Mouse (Mus musculus) CH12.LX (cell line): ENCODE measurements around the gene Scn4b. TPM values are rescaled to one million over a fixed set of nuclear protein-coding genes. Genes with fewer than 3 reads are reported as not detected.

Experiments used
- DNase-seq: peaks from one replicate; pipeline ENCODE4 v3.0.0-alpha.2; 2013; ENCODE audit errors: extremely low read depth
- H3K27ac ChIP-seq: 2 replicates; pipeline ENCODE4 v1.5.1; 2012; ENCODE audit warnings: low read depth, mild to moderate bottlenecking, control low read depth, moderate library complexity; ENCODE audit not compliant: insufficient read depth
- H3K27me3 ChIP-seq: replicated peaks from 2 replicates; pipeline ENCODE3; 2012; ENCODE audit warnings: inconsistent platforms
- H3K36me3 ChIP-seq, 2 experiments: replicated peaks in 1 of 2; 2 replicates each; pipeline versions ENCODE3 to v1.6.1; 2012; ENCODE audit warnings: inconsistent platforms in 1 of 2, low read length in 1 of 2, mild to moderate bottlenecking in 1 of 2, mixed read lengths in 1 of 2, moderate library complexity in 1 of 2; ENCODE audit not compliant: control insufficient read depth in 1 of 2, insufficient read depth in 1 of 2
- H3K4me1 ChIP-seq, 2 experiments: 2 replicates each; pipeline ENCODE4 v1.6.1; 2012; ENCODE audit warnings: inconsistent platforms in 1 of 2, moderate library complexity in 1 of 2; ENCODE audit not compliant: insufficient read depth in 2 of 2, control insufficient read depth in 1 of 2
- H3K4me2 ChIP-seq: 2 replicates; pipeline ENCODE4 v1.6.1; 2012; ENCODE audit warnings: low read depth, mild to moderate bottlenecking, control low read depth; ENCODE audit not compliant: poor library complexity, insufficient read depth, severe bottlenecking
- H3K4me3 ChIP-seq, 3 experiments: fragments of 150-350 bp in 1 of 3; sonication (generic) in 1 of 3; replicated peaks in 1 of 3; 2 replicates each; pipeline versions ENCODE3 to v1.5.1; 2011 to 2012; ENCODE audit warnings: low read depth in 2 of 3, low read length in 2 of 3, mild to moderate bottlenecking in 2 of 3, moderate library complexity in 2 of 3, control low read depth in 1 of 3, improper control_type of control experiment in 1 of 3, inconsistent platforms in 1 of 3, mixed read lengths in 1 of 3; ENCODE audit not compliant: poor library complexity in 1 of 3
- H3K79me2 ChIP-seq: replicated peaks from 2 replicates; pipeline ENCODE4 v1.6.1; 2012; ENCODE audit warnings: mild to moderate bottlenecking, moderate library complexity; ENCODE audit not compliant: control insufficient read depth, poor library complexity, insufficient read depth, severe bottlenecking; ENCODE audit errors: extremely low read depth
- H3K9ac ChIP-seq: 2 replicates; pipeline ENCODE4 v1.6.1; 2012; ENCODE audit warnings: low read depth, mild to moderate bottlenecking, control low read depth, moderate library complexity; ENCODE audit not compliant: insufficient read depth
- H3K9me3 ChIP-seq: replicated peaks from 2 replicates; pipeline ENCODE3; 2012; ENCODE audit warnings: low read length, inconsistent platforms, mixed read lengths
- BHLHE40 ChIP-seq: IDR thresholded peaks from 2 replicates; pipeline ENCODE4 v1.6.1; 2011; ENCODE audit warnings: mild to moderate bottlenecking, low read depth, low read length, improper control_type of control experiment
- CHD1 ChIP-seq: IDR thresholded peaks from 2 replicates; pipeline ENCODE4 v1.6.1; 2012; ENCODE audit warnings: low read depth, low read length, improper control_type of control experiment, inconsistent platforms
- E2F4 ChIP-seq: IDR thresholded peaks from 2 replicates; pipeline ENCODE4 v1.6.1; 2011; ENCODE audit warnings: low read depth, low read length, improper control_type of control experiment; ENCODE audit not compliant: insufficient replicate concordance
- ETS1 ChIP-seq: conservative IDR thresholded peaks from 2 replicates; pipeline ENCODE4 v1.6.1; 2012; ENCODE audit warnings: low read depth, mild to moderate bottlenecking, inconsistent platforms, low read length, improper control_type of control experiment, moderate library complexity
- GABPA ChIP-seq: IDR thresholded peaks from 2 replicates; pipeline ENCODE4 v1.6.1; 2012; ENCODE audit warnings: low read depth, low read length, improper control_type of control experiment, inconsistent platforms; ENCODE audit not compliant: insufficient replicate concordance
- JUND ChIP-seq: conservative IDR thresholded peaks from 2 replicates; pipeline ENCODE4 v1.6.1; 2011; ENCODE audit warnings: low read depth, low read length, improper control_type of control experiment
- KAT2A ChIP-seq: IDR thresholded peaks from 2 replicates; pipeline ENCODE4 v1.6.1; 2012; ENCODE audit warnings: low read length, improper control_type of control experiment, inconsistent platforms; ENCODE audit not compliant: insufficient replicate concordance
- MAFK ChIP-seq: IDR thresholded peaks from 2 replicates; pipeline ENCODE4 v1.6.1; 2011; ENCODE audit warnings: low read length, improper control_type of control experiment; ENCODE audit not compliant: insufficient replicate concordance
- MAZ ChIP-seq: IDR thresholded peaks from 2 replicates; pipeline ENCODE4 v1.6.1; 2012; ENCODE audit warnings: low read depth, mild to moderate bottlenecking, inconsistent platforms, low read length, improper control_type of control experiment, moderate library complexity
- MEF2A ChIP-seq: IDR thresholded peaks from 2 replicates; pipeline ENCODE4 v1.6.1; 2014; ENCODE audit warnings: low read depth, mild to moderate bottlenecking, inconsistent platforms, low read length, improper control_type of control experiment, borderline replicate concordance
- MYC ChIP-seq: IDR thresholded peaks from 2 replicates; pipeline ENCODE4 v1.6.1; 2011; ENCODE audit warnings: low read depth, mild to moderate bottlenecking, improper control_type of control experiment, low read length
- RCOR1 ChIP-seq: conservative IDR thresholded peaks from 2 replicates; pipeline ENCODE4 v1.6.1; 2012; ENCODE audit warnings: low read depth, mild to moderate bottlenecking, inconsistent platforms, low read length, improper control_type of control experiment
- SIN3A ChIP-seq: IDR thresholded peaks from 2 replicates; pipeline ENCODE4 v1.6.1; 2012; ENCODE audit warnings: low read length, improper control_type of control experiment, inconsistent platforms
- SMC3 ChIP-seq: IDR thresholded peaks from 2 replicates; pipeline ENCODE4 v1.6.1; 2011; ENCODE audit warnings: low read depth, low read length, improper control_type of control experiment
- USF1 ChIP-seq: IDR thresholded peaks from 2 replicates; pipeline ENCODE4 v1.6.1; 2014; ENCODE audit warnings: low read depth, mild to moderate bottlenecking, inconsistent platforms, low read length, improper control_type of control experiment
- ZC3H11A ChIP-seq: IDR thresholded peaks from 2 replicates; pipeline ENCODE4 v1.6.1; 2012; ENCODE audit warnings: low read depth, mild to moderate bottlenecking, inconsistent platforms, low read length, improper control_type of control experiment
- ZNF384 ChIP-seq: IDR thresholded peaks from 2 replicates; pipeline ENCODE4 v1.6.1; 2012; ENCODE audit warnings: low read depth, low read length, improper control_type of control experiment, inconsistent platforms
- dilution Hi-C: fragments of 300-500 bp; cut with MboI; formaldehyde crosslinking; loops from 2 replicates; pipeline ENCODE4 v1.14.3; 2020; ENCODE audit warnings: low sequenced_read_pairs; ENCODE audit not compliant: extremely low pct_unique_long_range_greater_than_20kb, extremely low pct_ligation_motif_present
- in situ Hi-C: fragments of 300-500 bp; cut with MboI; formaldehyde crosslinking; loops from 3 replicates; pipeline ENCODE4 v1.14.3; 2019; ENCODE audit warnings: low sequenced_read_pairs, low pct_ligation_motif_present, low pct_unique_long_range_greater_than_20kb, mixed read lengths
- polyA plus RNA-seq: library from polyadenylated mRNA; unstranded; fragments of >175 nt; gene quantifications from 2 replicates; pipeline ENCODE4 v1.2.1, GENCODE M21; 2012; ENCODE audit warnings: low read depth; ENCODE audit not compliant: insufficient read length
- total RNA-seq, 2 experiments: library from RNA; depleted of rRNA; stranded (reverse); fragments of 300-350 nt in 1 of 2; fragments of >200 nt in 1 of 2; gene quantifications; 2 replicates each; pipeline ENCODE4 v1.2.3; 2012 to 2014

Scn4b gene
- total and polyA plus RNA-seq, 3 experiments: 0.04 TPM; not detected in 2

DNA sequence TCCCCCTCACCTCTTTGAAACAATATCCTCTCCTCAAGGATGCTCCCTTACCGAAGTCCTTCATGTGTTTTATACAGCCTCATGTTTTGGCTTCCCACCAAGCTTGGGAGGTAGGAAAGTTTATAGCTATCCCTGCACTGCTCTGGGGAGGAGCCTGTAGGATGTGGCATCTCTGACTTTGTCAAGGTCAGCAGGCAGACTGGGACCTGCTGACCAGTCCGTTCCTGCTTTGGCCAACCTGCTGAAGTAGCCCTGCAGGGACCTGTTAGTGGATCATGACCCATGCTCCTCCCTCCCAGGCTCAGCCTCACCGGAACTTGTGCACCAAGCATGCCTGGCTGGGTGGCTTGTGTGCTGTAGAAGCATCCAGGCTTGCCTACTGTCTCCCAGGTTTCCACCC lies 4.5 kb downstream of the Scn4b start:
- no peak overlapping the region for H3K4me2 ChIP-seq
- H3K4me1 ChIP-seq: peaks cover 4 to 11% of the 10 kb centered on the region in 2 experiments; a peak in 2 of 4 replicates
- dilution Hi-C loops: no loop called here
- H3K36me3 ChIP-seq: no peaks in the 10 kb centered on the region
- H3K27me3 ChIP-seq: peaks cover 91% of the 10 kb centered on the region
- no peak overlapping the region for H3K4me3 ChIP-seq
- no peaks in the 10 kb centered on the region for H3K79me2 ChIP-seq
- no peak for DNase-seq
- in situ Hi-C loops: no loop called here
- H3K9me3 ChIP-seq: no peaks in the 10 kb centered on the region
- H3K9ac ChIP-seq: no peak overlapping the region
- H3K27ac ChIP-seq: no peak overlapping the region
- TF ChIP-seq BHLHE40 (no peak), MYC (no peak), MEF2A (no peak), MAFK (no peak), ZC3H11A (no peak), SIN3A (no peak), RCOR1 (no peak), E2F4 (no peak)

DNA sequence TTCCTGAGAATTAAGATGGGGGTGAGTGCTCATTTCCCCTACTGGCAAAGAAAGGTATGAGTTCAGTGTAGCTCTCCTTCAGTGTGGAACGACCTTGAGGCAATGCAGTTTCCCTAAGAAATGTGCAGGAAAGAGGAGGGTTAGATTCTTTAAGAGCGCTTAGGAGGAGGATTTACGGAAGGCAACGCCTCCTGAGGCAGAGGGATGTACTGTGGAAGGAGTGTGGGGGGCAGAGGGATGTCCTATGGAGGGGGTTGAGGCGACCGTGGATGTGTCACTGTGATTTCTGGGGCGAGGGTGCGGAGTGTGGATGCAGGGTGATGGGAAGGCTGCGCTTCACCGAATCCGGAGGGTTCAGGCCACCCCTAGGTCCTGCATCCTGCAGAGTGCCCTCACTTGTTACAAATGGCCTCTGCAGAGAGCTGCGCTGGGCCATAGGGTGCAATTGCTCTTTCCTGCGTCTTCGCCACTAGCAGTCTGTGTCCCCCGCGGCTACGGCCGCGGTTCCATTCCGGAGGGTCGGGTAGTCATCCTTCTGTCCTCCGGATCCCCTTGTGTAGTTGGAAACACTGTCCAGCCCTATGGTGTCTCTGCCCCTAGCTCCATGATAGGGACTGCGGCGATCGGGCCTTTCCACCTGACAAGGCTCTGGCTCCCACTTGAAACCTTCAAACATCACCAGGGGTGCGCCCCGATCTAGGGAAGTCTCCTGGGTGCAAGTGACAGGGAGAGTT lies 7.5 kb downstream of the Scn4b start:
- Histone ChIP-seq H3K4me2 (0 out of 2 replicates have a peak overlapping the region, but pooled peaks have one; percentile 27), H3K4me1 (0 out of 4 replicates have a peak, but pooled peaks cover 0 to 4% of the 10 kb centered on the region in 2 experiments), H3K4me3 (no peak overlapping the region), H3K9me3 (no peaks in the 10 kb centered on the region), H3K79me2 (no peaks in the 10 kb centered on the region), H3K27ac (no peak overlapping the region), H3K36me3 (no peaks in the 10 kb centered on the region), H3K9ac (no peak overlapping the region), H3K27me3 (peaks cover 92% of the 10 kb centered on the region)
- DNase-seq: no peak
- dilution Hi-C loops: no loop called here
- TF ChIP-seq JUND (no peak), GABPA (no peak), ZNF384 (no peak), KAT2A (no peak), MYC (no peak), SMC3 (no peak), CHD1 (no peak), ETS1 (no peak), MAZ (no peak), USF1 (no peak)
- in situ Hi-C loops: no loop called here
